Mouse (Mus musculus) forebrain, embryonic 14.5 days (tissue): Measurements from ENCODE around the gene Aplp2. TPM values are rescaled to one million over a fixed set of nuclear protein-coding genes. Genes with fewer than 3 reads are reported as not detected.
A peak's percentile ranks its signal among the peaks of the same experiment; 100 is the strongest.

Experiments used
- ATAC-seq: fragments of 200-750 bp; cut with Nextera tagmentation; 2 replicates; pipeline ENCODE4 v1.8.0; 2017; ENCODE audit warnings: mild to moderate bottlenecking, moderate library complexity
- DNase-seq: peaks from one replicate; pipeline ENCODE4 v3.0.0-alpha.2; 2015; ENCODE audit warnings: low spot score
- H3K27ac ChIP-seq: fragments of 300-500 bp; sonication (generic); 2 replicates; pipeline ENCODE4 v1.5.1; 2014; ENCODE audit warnings: low read depth, mild to moderate bottlenecking, control low read depth, low read length, moderate library complexity
- H3K27me3 ChIP-seq: fragments of 300-500 bp; sonication (generic); replicated peaks from 2 replicates; pipeline ENCODE4 v1.6.1; 2014; ENCODE audit warnings: low read length, control low read depth, mixed read lengths; ENCODE audit not compliant: control insufficient read depth, insufficient read depth
- H3K36me3 ChIP-seq: fragments of 300-500 bp; sonication (generic); 2 replicates; pipeline ENCODE4 v1.6.1; 2014; ENCODE audit warnings: low read length, control low read depth; ENCODE audit not compliant: control insufficient read depth, insufficient read depth
- H3K4me1 ChIP-seq: fragments of 300-500 bp; sonication (generic); 2 replicates; pipeline ENCODE4 v1.6.1; 2014; ENCODE audit warnings: antibody characterized with exemption, low read length, control low read depth; ENCODE audit not compliant: control insufficient read depth, insufficient read depth
- H3K4me2 ChIP-seq: fragments of 300-500 bp; sonication (generic); 2 replicates; pipeline ENCODE4 v1.6.1; 2014; ENCODE audit warnings: mild to moderate bottlenecking, control low read depth, low read length
- H3K4me3 ChIP-seq: fragments of 300-500 bp; sonication (generic); 2 replicates; pipeline ENCODE4 v1.5.1; 2014; ENCODE audit warnings: low read depth, low read length, control low read depth
- H3K9ac ChIP-seq: fragments of 300-500 bp; sonication (generic); 2 replicates; pipeline ENCODE4 v1.6.1; 2014; ENCODE audit warnings: mild to moderate bottlenecking, low read length, control low read depth, moderate library complexity
- H3K9me3 ChIP-seq: fragments of 300-500 bp; sonication (generic); replicated peaks from 2 replicates; pipeline ENCODE4 v1.6.1; 2016; ENCODE audit warnings: low read length, control low read depth, mixed read lengths; ENCODE audit not compliant: control insufficient read depth
- WGBS: fragments of 180-500 bp; shearing (Covaris S2); extraction: QIAGEN DNeasy Blood & Tissue Kit; methylation state at CpG from one replicate; pipeline ENCODE4 v1.1.7; 2014; 5-methylcytosine and 5-hydroxymethylcytosine counted together
- polyA plus RNA-seq: library from polyadenylated mRNA; unstranded; fragments of >200 nt; fragmentation: Nextera tagmentation; extraction: Ambion mirVana; gene quantifications from 2 replicates; pipeline ENCODE4 v1.2.1, GENCODE M21; 2014

Gene Aplp2
- polyA plus RNA-seq, 1 experiment from 2014 or later: 208 TPM

DNA sequence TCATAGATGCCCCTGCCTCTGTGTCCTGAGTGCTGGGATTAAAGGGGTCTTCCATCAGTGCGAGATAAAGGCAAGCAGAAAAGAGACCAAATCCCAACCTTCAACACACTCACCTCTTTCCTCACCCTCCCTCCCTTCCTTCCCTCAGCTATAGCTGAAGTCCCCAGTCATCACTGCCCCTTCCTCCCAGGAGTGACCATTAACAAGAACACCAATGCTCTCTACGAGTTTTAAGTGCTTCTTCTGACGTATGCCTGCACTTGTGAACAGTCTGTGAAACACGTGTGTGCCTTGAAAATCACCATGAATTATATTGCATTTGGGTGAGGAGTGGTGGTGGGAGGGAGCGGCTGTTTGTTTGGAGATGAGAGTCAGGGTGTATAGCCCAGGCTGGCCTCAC lies 24.5 kb upstream of the Aplp2 start:
- Histone ChIP-seq H3K9me3 (no peaks in the 10 kb centered on the region), H3K4me3 (no peak overlapping the region), H3K9ac (no peak overlapping the region), H3K27me3 (no peaks in the 10 kb centered on the region), H3K4me1 (peaks cover 3% of the 10 kb centered on the region), H3K27ac (no peak overlapping the region), H3K36me3 (no peaks in the 10 kb centered on the region), H3K4me2 (no peak overlapping the region)
- WGBS: 88% methylated on average over 5 of the region's 5 CpGs
- ATAC-seq (no peak), DNase-seq (no peak)

DNA sequence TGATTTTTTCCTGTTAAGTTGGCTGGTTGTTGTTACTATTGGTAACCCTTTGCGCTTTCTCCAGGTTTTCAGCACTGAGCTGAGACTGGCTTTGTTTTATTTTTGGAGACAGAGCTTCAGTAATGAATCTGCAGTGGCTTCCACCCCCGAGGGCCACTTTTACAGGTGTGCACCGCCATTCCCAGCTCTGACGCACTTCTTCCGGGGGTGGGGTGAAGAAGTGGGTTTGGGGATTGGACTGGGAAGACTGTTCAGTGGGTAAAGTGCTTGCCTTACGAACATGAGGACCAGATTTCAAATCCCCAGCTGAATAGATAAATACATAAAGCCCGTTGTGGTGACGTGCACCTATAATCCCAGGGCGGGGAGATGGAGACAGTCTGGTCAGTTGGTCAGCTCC lies 23.9 kb upstream of the Aplp2 start:
- WGBS: 82% methylated on average over 9 of the region's 9 CpGs
- H3K9ac ChIP-seq: no peak overlapping the region
- no peaks in the 10 kb centered on the region for H3K9me3 ChIP-seq
- H3K4me1 ChIP-seq: peaks cover 3% of the 10 kb centered on the region
- no peak overlapping the region for H3K4me2 ChIP-seq
- no peak overlapping the region for H3K27ac ChIP-seq
- no peaks in the 10 kb centered on the region for H3K36me3 ChIP-seq
- DNase-seq: no peak
- H3K4me3 ChIP-seq: no peak overlapping the region
- no peak for ATAC-seq
- H3K27me3 ChIP-seq: no peaks in the 10 kb centered on the region

DNA sequence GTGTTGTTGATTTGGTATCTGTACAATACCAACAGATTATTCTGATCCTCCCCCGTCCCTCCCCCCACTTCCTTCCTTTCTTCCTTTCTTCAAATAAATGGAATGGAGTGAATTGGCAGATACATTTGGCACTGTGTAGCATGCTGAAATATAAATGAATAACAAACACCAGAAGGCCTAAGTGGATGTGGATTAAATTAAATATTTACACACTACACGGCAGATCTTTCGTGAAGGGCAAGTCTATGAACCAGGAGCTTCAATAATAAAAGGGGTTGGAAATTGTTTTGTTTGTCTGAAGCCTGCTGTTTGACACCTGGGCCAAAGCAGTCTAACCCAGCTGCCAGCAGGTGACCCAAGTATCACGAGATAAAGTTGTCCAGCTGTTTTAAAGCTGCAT lies 23.4 kb upstream of the Aplp2 start:
- Histone ChIP-seq H3K4me3 (no peak overlapping the region), H3K4me1 (peaks cover 3% of the 10 kb centered on the region), H3K9ac (no peak overlapping the region), H3K36me3 (no peaks in the 10 kb centered on the region), H3K9me3 (no peaks in the 10 kb centered on the region), H3K27ac (no peak overlapping the region), H3K27me3 (no peaks in the 10 kb centered on the region), H3K4me2 (no peak overlapping the region)
- ATAC-seq (no peak), DNase-seq (no peak)
- WGBS: 65% methylated on average over 4 of the region's 4 CpGs

GRCm38 (mm10) chr9:31226541-31226940 lies 14.9 kb upstream of the Aplp2 start:
- Histone ChIP-seq H3K9me3 (no peaks in the 10 kb centered on the region), H3K4me2 (no peak overlapping the region), H3K27ac (no peak overlapping the region), H3K4me3 (no peak overlapping the region), H3K9ac (no peak overlapping the region), H3K27me3 (no peaks in the 10 kb centered on the region), H3K4me1 (no peaks in the 10 kb centered on the region; the same call in 1 of the 2 replicates), H3K36me3 (no peaks in the 10 kb centered on the region)
- no peak for DNase-seq
- WGBS: 87% methylated on average over 8 of the region's 8 CpGs
- ATAC-seq: no peak

DNA sequence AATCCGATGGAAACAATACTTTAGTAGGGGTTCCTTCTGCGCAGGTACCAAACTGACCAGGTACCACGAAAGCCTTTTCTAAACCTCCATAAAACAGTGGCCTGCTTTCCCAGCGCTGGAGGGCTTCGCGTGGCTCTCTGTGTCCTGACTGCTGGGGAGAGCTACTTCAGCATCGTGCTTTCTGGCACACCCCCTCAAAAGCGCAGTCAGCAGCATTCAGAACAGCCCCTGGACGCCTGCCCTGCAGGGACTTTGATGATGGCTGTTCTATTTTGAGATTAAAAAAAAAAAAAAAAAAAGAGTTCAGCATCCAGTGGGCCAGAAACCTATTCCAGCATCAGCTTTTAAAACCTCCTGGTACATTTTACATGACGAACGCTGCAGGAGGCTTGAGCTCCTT lies 14.2 kb upstream of the Aplp2 start:
- ATAC-seq: no peak
- no peaks in the 10 kb centered on the region; the same call in 1 of the 2 replicates for H3K4me1 ChIP-seq

GRCm38 (mm10) chr9:31223475-31223874 lies 11.9 kb upstream of the Aplp2 start:
- Histone ChIP-seq H3K4me3 (no peak overlapping the region), H3K9me3 (no peaks in the 10 kb centered on the region), H3K4me1 (no peaks in the 10 kb centered on the region), H3K27me3 (no peaks in the 10 kb centered on the region), H3K36me3 (no peaks in the 10 kb centered on the region), H3K4me2 (no peak overlapping the region), H3K9ac (no peak overlapping the region), H3K27ac (no peak overlapping the region)
- no peak for ATAC-seq
- DNase-seq: no peak
- 81% methylated on average over 4 of the region's 4 CpGs for WGBS

More for the DNA sequence above, 14.2 kb upstream of the Aplp2 start:
- Histone ChIP-seq H3K4me2 (no peak overlapping the region), H3K4me3 (no peak overlapping the region), H3K36me3 (no peaks in the 10 kb centered on the region), H3K27me3 (no peaks in the 10 kb centered on the region), H3K9me3 (no peaks in the 10 kb centered on the region), H3K9ac (no peak overlapping the region), H3K27ac (no peak overlapping the region)
- WGBS: 77% methylated on average over 11 of the region's 11 CpGs
- DNase-seq: no peak

GRCm38 (mm10) chr9:31221170-31221569 lies 9.6 kb upstream of the Aplp2 start:
- ATAC-seq (no peak), DNase-seq (no peak)
- H3K9me3 ChIP-seq: no peaks in the 10 kb centered on the region
- no peak overlapping the region for H3K4me2 ChIP-seq
- no peaks in the 10 kb centered on the region for H3K27me3 ChIP-seq
- no peaks in the 10 kb centered on the region for H3K36me3 ChIP-seq
- H3K4me1 ChIP-seq: no peaks in the 10 kb centered on the region
- no peak overlapping the region for H3K27ac ChIP-seq
- H3K4me3 ChIP-seq: no peak overlapping the region
- WGBS: 30% methylated on average over 10 of the region's 10 CpGs
- H3K9ac ChIP-seq: no peak overlapping the region

DNA sequence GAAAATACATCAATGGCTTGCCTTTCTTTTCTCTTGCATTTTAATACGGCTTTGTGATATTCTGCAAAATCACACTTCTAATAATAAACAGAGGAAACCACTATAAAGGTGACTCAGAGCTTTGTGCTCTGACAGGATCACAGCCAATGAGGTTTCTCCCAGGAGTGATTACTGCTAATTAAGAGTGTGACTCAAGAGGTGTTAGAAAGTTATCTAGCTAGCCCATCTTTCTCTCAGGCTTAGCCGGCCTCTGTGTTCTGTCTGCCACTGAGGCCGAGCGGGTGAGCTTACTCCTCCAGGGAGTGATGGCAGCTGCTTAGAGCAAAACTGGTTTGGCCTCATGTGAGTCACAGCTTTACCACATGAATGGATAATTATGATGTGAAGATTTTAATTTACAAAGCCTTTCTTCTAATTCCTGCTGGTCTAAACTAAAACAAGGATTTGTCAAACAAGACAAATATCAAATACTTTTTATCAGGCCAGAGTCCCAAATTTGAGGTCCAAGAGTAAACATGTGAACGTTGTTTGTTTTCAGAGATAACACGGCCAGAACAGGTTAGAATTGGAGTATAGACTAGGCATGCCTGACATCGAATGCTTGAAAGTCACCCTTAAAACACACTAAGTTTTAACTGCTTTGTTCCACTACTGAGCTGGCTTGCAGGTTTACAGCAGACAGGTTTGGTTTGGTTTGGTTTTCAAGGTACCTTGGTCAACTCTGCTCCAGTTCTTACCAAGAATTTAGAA lies 6.2 kb upstream of the Aplp2 start:
- DNase-seq (no peak), ATAC-seq (no peak)
- no peak overlapping the region for H3K27ac ChIP-seq
- no peaks in the 10 kb centered on the region for H3K27me3 ChIP-seq
- no peaks in the 10 kb centered on the region for H3K9me3 ChIP-seq
- 70% methylated on average over 7 of the region's 7 CpGs for WGBS
- H3K9ac ChIP-seq: no peak overlapping the region
- H3K4me3 ChIP-seq: no peak overlapping the region
- no peaks in the 10 kb centered on the region for H3K36me3 ChIP-seq
- no peak overlapping the region for H3K4me2 ChIP-seq
- no peaks in the 10 kb centered on the region for H3K4me1 ChIP-seq

DNA sequence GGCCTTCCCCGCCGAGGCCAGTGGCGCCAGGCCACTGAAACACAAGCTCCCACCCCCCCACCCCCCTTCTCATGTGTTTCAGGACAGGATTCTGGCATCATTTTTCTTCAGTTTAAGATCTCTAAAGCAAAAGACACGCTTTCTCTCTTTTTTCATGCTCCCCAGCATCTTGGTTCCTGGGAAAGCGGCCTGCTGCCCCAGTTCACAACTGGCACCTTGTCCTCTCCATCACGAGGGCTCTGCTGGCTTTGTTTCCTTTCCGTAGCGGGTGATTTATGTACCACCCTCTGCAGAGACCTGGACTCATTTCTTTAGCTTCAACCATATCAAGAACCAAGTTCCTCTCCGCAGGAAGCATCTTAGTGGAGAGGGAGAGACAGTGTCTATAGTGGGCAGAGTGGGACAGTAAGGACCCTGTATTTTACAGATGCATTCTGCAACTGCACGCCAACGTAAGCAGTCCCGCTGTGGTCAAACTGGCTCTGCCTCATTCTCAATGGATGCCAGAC lies 939 bp upstream of the Aplp2 start:
- WGBS: 28% methylated on average over 12 of the region's 12 CpGs
- no peak for ATAC-seq

More for the DNA sequence above, 939 bp upstream of the Aplp2 start:
- Histone ChIP-seq H3K27ac (peak overlapping the region; percentile 74), H3K36me3 (no peaks in the 10 kb centered on the region), H3K9me3 (no peaks in the 10 kb centered on the region), H3K9ac (peak overlapping the region; percentile 78), H3K4me1 (peaks cover 8% of the 10 kb centered on the region; the same call in 1 of the 2 replicates), H3K27me3 (no peaks in the 10 kb centered on the region), H3K4me2 (peak overlapping the region; percentile 84), H3K4me3 (peak overlapping the region; percentile 89)
- DNase-seq: peak; percentile 37
